Mouse (Mus musculus) cerebellum, postnatal 10 days (tissue): ENCODE measurements at regions not wholly inside any gene's neighbourhood (a gene's known extent, or its start where the extent isn't known, plus 50 kb on each side); places are given as distances from the start of the nearest gene placed in this dataset.

ENCODE experiments used
- DNase-seq, 2 experiments: peaks; one replicate each; pipeline ENCODE4 v3.0.0; 2021; ENCODE audit warnings: mixed read lengths in 2 of 2

GRCm38 (mm10) chr10:51792030-51792429, 114.5 kb downstream of the Rfx6 start:
- DNase-seq, result peak; percentile 48 to 63

- DNase-seq, result peak; percentile 86 to 89
Observed at GRCm38 (mm10) chr10:51793876-51794275, 116.3 kb downstream of the Rfx6 start.

GRCm38 (mm10) chr10:51816626-51817025, 139.1 kb downstream of the Rfx6 start:
- DNase-seq, result no peak

- DNase-seq, result no peak
Observed at GRCm38 (mm10) chr10:51823900-51824299, 146.3 kb downstream of the Rfx6 start.

DNA sequence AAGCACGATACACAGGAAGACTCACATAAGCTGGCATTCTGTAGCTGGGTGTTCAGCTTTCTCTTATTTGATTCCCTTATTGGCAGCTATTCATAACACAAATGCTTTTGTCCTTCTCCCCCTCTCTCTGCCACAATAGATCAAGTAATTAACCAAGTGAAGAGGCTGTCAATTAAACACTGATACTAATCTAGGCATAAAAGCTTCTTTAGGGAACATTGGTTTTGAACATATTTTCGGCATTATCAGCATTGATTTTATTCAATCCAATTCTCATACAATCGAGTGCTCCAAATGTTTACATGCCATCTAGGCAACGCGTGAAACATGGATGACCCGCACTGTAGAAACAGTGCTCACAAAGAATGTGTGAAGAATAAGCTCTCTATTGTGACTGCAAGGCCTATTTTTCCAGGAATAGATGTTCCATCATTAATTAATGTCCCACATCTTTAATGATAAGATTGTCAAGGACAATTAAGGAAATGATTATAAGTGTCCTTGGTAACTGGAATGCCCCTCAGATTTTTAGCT, 148.9 kb downstream of the Rfx6 start:
- no peak for DNase-seq

- no peak for DNase-seq
Observed at GRCm38 (mm10) chr10:51832459-51832858, 154.9 kb downstream of the Rfx6 start.

DNA sequence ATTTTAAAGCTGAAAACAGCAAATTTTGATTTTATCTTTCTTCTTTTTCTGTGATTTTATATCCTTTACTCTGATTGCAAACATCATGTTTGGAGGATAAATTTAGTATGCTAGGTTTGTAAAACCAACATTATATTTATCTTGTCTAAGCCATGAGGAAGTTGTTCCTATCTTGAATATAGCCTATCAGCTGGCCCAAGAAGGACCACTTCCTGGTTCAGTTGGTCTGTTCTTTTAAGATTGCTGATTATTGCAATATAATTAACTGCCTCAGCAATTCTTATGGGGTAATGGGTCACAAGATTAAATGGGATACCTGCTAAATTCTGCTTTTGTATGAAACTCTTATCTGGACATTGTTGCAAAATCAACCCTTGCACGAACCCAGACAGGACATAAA, 165.5 kb downstream of the Rfx6 start:
- no peak for DNase-seq

- no peak for DNase-seq
Observed at GRCm38 (mm10) chr10:51846287-51846686, 168.7 kb downstream of the Rfx6 start.

GRCm38 (mm10) chr10:51869409-51869808, 152.9 kb upstream of the Vgll2 start:
- no peak for DNase-seq

DNA sequence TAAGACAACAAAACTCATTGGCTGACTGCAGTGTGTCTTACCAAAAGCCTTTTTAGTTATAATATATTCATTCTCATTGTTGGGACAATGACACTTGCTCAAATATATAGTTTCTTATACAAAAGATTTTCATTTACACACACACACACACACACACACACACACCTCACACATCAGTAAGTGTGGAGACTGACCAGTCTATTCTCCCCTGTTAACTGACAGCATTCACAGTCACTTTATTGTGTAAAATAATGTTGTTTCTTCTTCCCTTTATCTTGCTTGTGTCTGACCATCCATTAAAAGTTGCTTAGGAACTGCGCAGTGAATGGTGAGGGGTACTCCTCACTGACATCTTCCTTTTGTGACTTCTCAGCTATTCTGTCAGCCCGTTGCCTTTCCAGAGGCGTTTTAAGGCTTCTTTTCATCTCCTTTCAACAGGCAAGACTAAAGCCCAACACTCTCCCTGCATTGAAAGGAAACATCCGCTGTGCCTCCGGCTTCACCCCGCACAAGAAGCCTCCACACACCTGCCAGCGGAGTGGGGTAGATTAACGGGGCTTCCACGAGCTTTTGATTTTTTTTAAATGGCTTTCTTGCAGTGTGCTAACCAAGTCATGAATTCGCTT, 111.1 kb upstream of the Vgll2 start:
- no peak for DNase-seq

- DNase-seq, result no peak
Observed at GRCm38 (mm10) chr10:51912096-51912495, 110.2 kb upstream of the Vgll2 start.

DNA sequence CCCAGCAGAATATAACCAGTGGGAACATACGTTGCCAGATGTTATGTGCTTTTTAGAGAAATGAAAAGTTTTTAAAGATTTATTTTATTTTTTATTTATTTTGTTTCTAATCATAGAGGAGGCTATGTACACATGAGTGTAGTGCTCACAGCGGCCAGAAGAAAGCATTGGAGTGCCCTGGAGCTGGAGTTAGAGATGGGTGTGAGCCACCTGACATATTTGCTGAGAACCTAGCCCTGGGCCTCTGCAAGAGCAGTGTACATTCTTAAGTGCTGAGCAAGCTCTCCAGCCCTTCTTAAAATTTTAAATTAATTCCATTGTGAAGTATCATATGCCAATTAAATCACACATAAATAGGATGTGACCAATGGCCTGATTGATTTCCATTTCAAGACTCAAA, 95.7 kb upstream of the Vgll2 start:
- DNase-seq, result no peak

DNA sequence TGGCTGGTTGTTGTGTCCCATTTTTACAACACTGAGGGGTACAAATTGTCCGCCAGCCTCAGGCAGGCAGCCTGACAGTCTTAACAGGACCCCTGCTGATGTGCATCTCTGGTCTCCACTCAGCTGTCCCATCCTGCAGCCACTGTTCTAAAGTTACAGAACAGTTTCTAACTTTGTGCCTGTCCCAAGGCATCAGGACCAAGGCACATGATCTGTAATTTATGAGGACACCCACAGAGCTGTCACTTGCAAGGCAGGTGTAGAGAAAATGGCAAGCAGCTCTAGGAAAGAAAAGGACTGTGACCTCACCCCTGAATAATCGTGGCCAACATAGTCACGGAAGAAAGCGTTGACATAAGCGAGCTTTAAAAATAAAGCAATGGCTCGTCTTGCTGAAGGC, 93.0 kb upstream of the Vgll2 start:
- DNase-seq, result no peak

DNA sequence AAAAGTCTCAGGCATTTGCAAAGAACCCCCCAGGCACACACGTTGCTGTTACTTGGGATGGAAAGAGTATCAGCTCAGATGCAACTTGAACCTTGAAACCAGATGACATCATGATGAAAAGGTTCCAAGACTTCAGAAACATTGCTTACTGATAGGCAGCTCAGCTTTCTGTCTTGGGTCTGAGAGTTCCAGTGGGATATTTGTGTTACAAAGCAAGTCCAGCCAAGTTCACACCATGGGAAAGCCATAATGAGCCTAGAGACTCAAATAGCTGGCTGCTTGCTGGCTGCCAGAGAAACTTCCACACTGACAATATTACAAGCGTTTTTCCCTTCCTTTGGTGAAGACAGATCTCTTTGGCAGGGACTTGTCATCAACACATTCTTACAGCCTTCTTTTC, 92.0 kb upstream of the Vgll2 start:
- peak; percentile 4 to 13 for DNase-seq

- peak; percentile 58 to 66 for DNase-seq
Observed at GRCm38 (mm10) chr10:51930696-51931095, 91.6 kb upstream of the Vgll2 start.

GRCm38 (mm10) chr10:51935482-51935881, 86.8 kb upstream of the Vgll2 start:
- no peak for DNase-seq

DNA sequence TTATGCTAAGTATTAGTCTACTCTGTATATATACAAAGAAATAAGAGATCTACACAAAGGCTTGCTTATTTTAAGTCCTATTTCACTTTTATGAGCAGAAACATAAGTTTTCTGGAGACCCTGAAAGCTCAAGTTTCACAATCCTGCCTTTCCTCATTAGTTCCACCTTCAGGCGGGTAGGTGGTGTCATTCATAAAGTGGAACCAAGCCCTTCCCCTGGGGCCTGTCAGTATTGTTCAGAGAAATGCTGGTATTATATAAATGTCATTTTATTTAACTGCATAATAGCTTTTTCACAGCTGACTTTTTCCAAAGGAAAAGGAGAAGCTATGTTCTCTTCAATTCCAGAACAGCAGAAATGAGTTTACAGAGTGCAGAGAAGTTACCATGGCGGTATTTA, 81.1 kb upstream of the Vgll2 start:
- DNase-seq, result no peak

- peak in 1 of 2 experiments; percentile 2 for DNase-seq
Observed at GRCm38 (mm10) chr10:51945701-51946100, 76.6 kb upstream of the Vgll2 start.

- no peak for DNase-seq
Observed at GRCm38 (mm10) chr10:51946189-51946588, 76.1 kb upstream of the Vgll2 start.

DNA sequence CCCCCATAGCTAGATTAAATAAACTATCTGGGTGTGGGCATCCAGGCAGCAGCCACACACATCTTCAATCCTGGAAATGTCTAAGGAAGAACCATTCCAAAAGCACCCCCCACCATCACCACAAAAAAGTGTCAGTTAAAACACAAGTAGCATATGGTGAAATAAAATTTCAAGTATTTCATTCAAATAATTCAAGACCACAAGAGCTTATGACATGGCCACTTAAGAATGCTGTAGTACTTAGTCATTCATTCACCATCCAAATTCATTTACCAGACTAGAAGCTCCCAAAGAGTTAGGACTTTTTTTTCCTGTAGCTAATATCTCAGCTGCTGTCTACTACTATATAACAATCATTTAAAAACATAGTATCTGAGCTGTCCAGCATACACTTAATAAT, 75.4 kb upstream of the Vgll2 start:
- DNase-seq, result no peak

- DNase-seq, result no peak
Observed at GRCm38 (mm10) chr10:51950016-51950415, 72.3 kb upstream of the Vgll2 start.

GRCm38 (mm10) chr10:51952021-51952420, 70.3 kb upstream of the Vgll2 start:
- peak in 1 of 2 experiments; percentile 7 for DNase-seq

GRCm38 (mm10) chr10:51956493-51956892, 65.8 kb upstream of the Vgll2 start:
- no peak for DNase-seq

GRCm38 (mm10) chr10:51961497-51961896, 60.8 kb upstream of the Vgll2 start:
- peak; percentile 5 to 30 for DNase-seq

DNA sequence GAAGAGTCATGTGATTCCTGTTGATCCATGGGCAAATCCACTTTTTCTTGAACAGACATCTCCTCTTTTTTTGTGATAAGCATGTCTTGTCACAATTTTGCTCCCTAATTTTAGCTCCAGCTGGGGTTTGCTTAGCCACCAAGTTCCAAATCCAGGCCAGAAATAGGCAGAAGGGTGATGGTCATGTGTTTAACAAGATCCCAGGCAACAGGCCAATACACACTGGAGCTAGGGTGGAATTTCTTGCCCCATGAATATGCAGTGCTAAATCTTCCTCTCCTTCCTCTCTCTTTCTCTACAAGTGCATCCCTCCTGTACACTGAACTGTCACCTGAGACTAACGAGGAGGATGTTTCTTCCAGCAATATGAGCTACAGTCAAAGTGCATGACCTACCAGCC, 58.6 kb upstream of the Vgll2 start:
- DNase-seq, result peak; percentile 2 to 3
